Mouse (Mus musculus) heart, adult 18-20 months (tissue): ENCODE measurements around the gene Slc25a25. TPM values are rescaled to one million over a fixed set of nuclear protein-coding genes. Genes with fewer than 3 reads are reported as not detected.

Source experiments
- DNase-seq, 2 experiments: peaks; one replicate each; pipeline ENCODE4 v3.0.0; 2021 to 2022; ENCODE audit warnings: mixed read lengths in 1 of 2
- total RNA-seq, 2 experiments: library from RNA; stranded (reverse); gene quantifications; 2 replicates each; pipeline ENCODE4 v1.2.3; 2021

Slc25a25 gene
- total RNA-seq, 2 experiments from 2014 or later: 8.4 to 11.5 TPM

- no peak for DNase-seq
Observed at GRCm38 (mm10) chr2:32459657-32460056, 8.4 kb upstream of the Slc25a25 start.

- peak; percentile 53 to 74 for DNase-seq
Observed at GRCm38 (mm10) chr2:32458300-32458699, 7.1 kb upstream of the Slc25a25 start.

GRCm38 (mm10) chr2:32455101-32455500 is 3.9 kb upstream of the Slc25a25 start:
- DNase-seq: no peak

- no peak for DNase-seq
Observed at GRCm38 (mm10) chr2:32454633-32455032, 3.4 kb upstream of the Slc25a25 start.

- DNase-seq: no peak
Observed at GRCm38 (mm10) chr2:32453641-32454303, 2.5 kb upstream of the Slc25a25 start.

- no peak for DNase-seq
Observed at GRCm38 (mm10) chr2:32452441-32452971, 1.3 kb upstream of the Slc25a25 start.

- peak; percentile 98 to 99 for DNase-seq
Observed at GRCm38 (mm10) chr2:32451870-32452372, 676 bp upstream of the Slc25a25 start.

- no peak for DNase-seq
Observed at GRCm38 (mm10) chr2:32449761-32450754, 1.2 kb downstream of the Slc25a25 start, which contains the start of gene Naif1. TSS of gene Naif1 (plus strand) at chr2:32450457.

GRCm38 (mm10) chr2:32448480-32448879 is 2.8 kb downstream of the Slc25a25 start:
- DNase-seq: no peak

GRCm38 (mm10) chr2:32447264-32447936 is 3.8 kb downstream of the Slc25a25 start:
- DNase-seq: peak; percentile 70 to 71

GRCm38 (mm10) chr2:32445535-32445934 is 5.7 kb downstream of the Slc25a25 start:
- DNase-seq: no peak

GRCm38 (mm10) chr2:32441550-32441949 is 9.7 kb downstream of the Slc25a25 start:
- DNase-seq: no peak

GRCm38 (mm10) chr2:32440632-32441031 is 10.6 kb downstream of the Slc25a25 start:
- no peak for DNase-seq

- DNase-seq: no peak
Observed at GRCm38 (mm10) chr2:32440164-32440563, 11.1 kb downstream of the Slc25a25 start.

GRCm38 (mm10) chr2:32439177-32439576 is 12.1 kb downstream of the Slc25a25 start:
- DNase-seq: no peak

GRCm38 (mm10) chr2:32438733-32439132 is 12.5 kb downstream of the Slc25a25 start:
- no peak for DNase-seq

GRCm38 (mm10) chr2:32437612-32438166 is 13.6 kb downstream of the Slc25a25 start:
- DNase-seq: no peak

GRCm38 (mm10) chr2:32436686-32437372 is 14.4 kb downstream of the Slc25a25 start:
- DNase-seq: peak in 1 of 2 experiments; percentile 57

- peak; percentile 80 to 84 for DNase-seq
Observed at GRCm38 (mm10) chr2:32430701-32431676, 20.3 kb downstream of the Slc25a25 start.
